Mouse (Mus musculus): Measurements from ENCODE around the gene Pdzrn4. TPM values are rescaled to one million over a fixed set of nuclear protein-coding genes. Genes with fewer than 3 reads are reported as not detected.

Pdzrn4 gene
- total and polyA plus RNA-seq, 3 experiments, result not detected

GRCm38 (mm10) chr15:92640212-92641082, 243.8 kb downstream of the Pdzrn4 start:
- Histone ChIP-seq H3K27me3 (ENCODE audit: control insufficient read depth in 1 of 2, insufficient read depth in 2 of 2, low read length in 2 of 2) (no peaks in the 10 kb centered on the region), H3K27ac (ENCODE audit: control insufficient read depth, low read depth, low read length) (no peak overlapping the region), H3K9ac (ENCODE audit: control insufficient read depth, low read depth, low read length, poor library complexity, severe bottlenecking) (no peak overlapping the region), H3K36me3 (ENCODE audit: control insufficient read depth in 1 of 2, insufficient read depth in 2 of 2, low read length in 2 of 2) (no peaks in the 10 kb centered on the region), H3K9me3 (replicated peaks; ENCODE audit: insufficient read depth, low read length) (no peaks in the 10 kb centered on the region), H3K79me2 (ENCODE audit: control insufficient read depth, insufficient read depth, low read length, poor library complexity) (no peaks in the 10 kb centered on the region), H3K4me1 (ENCODE audit: control insufficient read depth in 1 of 2, insufficient read depth in 2 of 2, low read length in 2 of 2) (no peaks in the 10 kb centered on the region), H3K4me3 (ENCODE audit: control insufficient read depth in 1 of 2, insufficient read depth in 1 of 2, low read depth in 2 of 2, low read length in 2 of 2) (no peak overlapping the region)
- DNase-seq (ENCODE audit: low read depth, low spot score), result no peak
- TF ChIP-seq POLR2AphosphoS5 (IDR thresholded peaks at IDR 0.05; ENCODE audit: borderline replicate concordance, low read depth, low read length) (no peak), E2F4 (IDR thresholded peaks at IDR 0.05; ENCODE audit: borderline replicate concordance, low read depth, low read length) (no peak), MAZ (IDR thresholded peaks at IDR 0.05; ENCODE audit: low read depth, low read length) (no peak)

DNA sequence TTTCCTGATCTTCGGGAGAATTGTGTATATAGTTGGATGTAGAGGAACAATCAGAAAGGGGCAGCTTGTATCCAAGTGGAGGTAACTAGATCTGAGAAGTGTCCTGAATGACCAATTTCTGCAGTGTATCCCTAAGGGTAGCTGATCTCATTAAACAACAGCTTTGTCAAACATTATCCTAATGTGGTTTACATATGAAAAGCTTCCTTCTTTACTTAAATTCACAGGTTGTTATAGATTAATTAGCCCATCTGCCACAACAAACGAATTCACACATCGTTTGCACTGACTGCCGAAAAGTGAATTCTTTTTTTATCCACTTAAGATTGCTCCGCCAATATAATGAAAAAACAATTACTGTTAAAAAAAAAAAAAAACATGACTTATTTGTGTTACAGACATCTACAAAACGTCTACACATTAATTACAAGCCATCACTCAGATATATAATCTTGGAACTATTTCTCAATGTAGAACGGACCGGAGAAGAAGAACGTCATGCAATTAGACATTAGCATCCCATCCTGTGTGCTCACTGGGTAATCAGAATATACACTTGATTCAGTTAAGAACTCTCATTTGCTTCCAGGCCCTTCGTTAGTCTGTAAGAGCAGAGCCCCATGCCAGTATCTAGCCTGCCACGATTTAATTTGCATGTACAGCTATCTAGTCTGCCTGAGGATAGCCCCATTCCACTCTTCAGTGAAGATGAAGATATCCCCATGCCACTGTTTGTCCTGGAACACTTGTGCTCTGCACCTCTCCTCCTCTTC, 274.8 kb downstream of the Pdzrn4 start:
- Histone ChIP-seq H3K27ac (ENCODE audit: control insufficient read depth, low read depth, low read length) (no peak overlapping the region), H3K9me3 (replicated peaks; ENCODE audit: insufficient read depth, low read length) (no peaks in the 10 kb centered on the region), H3K4me3 (ENCODE audit: control insufficient read depth in 1 of 2, insufficient read depth in 1 of 2, low read depth in 2 of 2, low read length in 2 of 2) (no peak overlapping the region), H3K27me3 (ENCODE audit: control insufficient read depth in 1 of 2, insufficient read depth in 2 of 2, low read length in 2 of 2) (no peaks in the 10 kb centered on the region), H3K4me1 (ENCODE audit: control insufficient read depth in 1 of 2, insufficient read depth in 2 of 2, low read length in 2 of 2) (no peaks in the 10 kb centered on the region), H3K9ac (ENCODE audit: control insufficient read depth, low read depth, low read length, poor library complexity, severe bottlenecking) (no peak overlapping the region), H3K36me3 (ENCODE audit: control insufficient read depth in 1 of 2, insufficient read depth in 2 of 2, low read length in 2 of 2) (no peaks in the 10 kb centered on the region), H3K79me2 (ENCODE audit: control insufficient read depth, insufficient read depth, low read length, poor library complexity) (no peaks in the 10 kb centered on the region)
- no peak for DNase-seq (ENCODE audit: low read depth, low spot score)
- TF ChIP-seq CHD2 (IDR thresholded peaks at IDR 0.05; ENCODE audit: low read length), result no peak
- no peak for TF ChIP-seq MEF2A (IDR thresholded peaks at IDR 0.05; ENCODE audit: extremely low read depth, insufficient replicate concordance, low read depth, low read length, poor library complexity, severe bottlenecking)
- no peak for TF ChIP-seq MYC (IDR thresholded peaks at IDR 0.05; ENCODE audit: low read depth, low read length)
- no peak for TF ChIP-seq CTCF (IDR thresholded peaks at IDR 0.05 in 2 of 3, conservative IDR thresholded peaks at IDR 0.05 in 1 of 3; ENCODE audit: control insufficient read depth in 1 of 3, insufficient read depth in 1 of 3, low read depth in 2 of 3, low read length in 3 of 3, poor library complexity in 1 of 3, severe bottlenecking in 1 of 3)
- TF ChIP-seq ZMIZ1 (IDR thresholded peaks at IDR 0.05; ENCODE audit: low read depth, low read length), result no peak
- no peak for TF ChIP-seq GABPA (IDR thresholded peaks at IDR 0.05; ENCODE audit: low read depth, low read length)
- TF ChIP-seq NELFE (IDR thresholded peaks at IDR 0.05; ENCODE audit: low read depth, low read length), result no peak
- TF ChIP-seq TBP (IDR thresholded peaks at IDR 0.05; ENCODE audit: low read depth, low read length), result no peak
- no peak for TF ChIP-seq CHD1 (IDR thresholded peaks at IDR 0.05; ENCODE audit: low read depth, low read length)
- TF ChIP-seq MXI1 (IDR thresholded peaks at IDR 0.05; ENCODE audit: low read depth, low read length), result no peak
- no peak for TF ChIP-seq NRF1 (IDR thresholded peaks at IDR 0.05; ENCODE audit: insufficient read depth, low read depth, low read length, poor library complexity, severe bottlenecking)
- no peak for TF ChIP-seq ZNF384 (IDR thresholded peaks at IDR 0.05; ENCODE audit: low read depth, low read length)
- no peak for TF ChIP-seq MAZ (IDR thresholded peaks at IDR 0.05; ENCODE audit: low read depth, low read length)
- no peak for TF ChIP-seq GATA1 (IDR thresholded peaks at IDR 0.05; ENCODE audit: low read depth, low read length)

Measured in MEL (cell line).